Mouse (Mus musculus) midbrain, embryonic 16.5 days (tissue): ENCODE measurements around the gene Tpx2. TPM values are rescaled to one million over a fixed set of nuclear protein-coding genes. Genes with fewer than 3 reads are reported as not detected.

Source experiments
- ATAC-seq: fragments of 200-750 bp; cut with Nextera tagmentation; 2 replicates; pipeline ENCODE4 v1.8.0; 2017; ENCODE audit warnings: moderate TSS enrichment
- H3K27ac ChIP-seq: fragments of 300-500 bp; sonication (generic); 2 replicates; pipeline ENCODE4 v1.5.1; 2014; ENCODE audit warnings: mild to moderate bottlenecking, low read length, mixed read lengths
- H3K27me3 ChIP-seq: fragments of 300-500 bp; sonication (generic); 2 replicates; pipeline ENCODE4 v1.6.1; 2014; ENCODE audit warnings: low read depth, low read length, mixed read lengths; ENCODE audit not compliant: control insufficient read depth, insufficient read depth
- H3K36me3 ChIP-seq: fragments of 300-500 bp; sonication (generic); 2 replicates; pipeline ENCODE4 v1.6.1; 2014; ENCODE audit warnings: mild to moderate bottlenecking, low read length, moderate library complexity, mixed read lengths; ENCODE audit not compliant: control insufficient read depth, insufficient read depth
- H3K4me1 ChIP-seq: fragments of 300-500 bp; sonication (generic); 2 replicates; pipeline ENCODE4 v1.6.1; 2014; ENCODE audit warnings: mild to moderate bottlenecking, low read length, mixed read lengths; ENCODE audit not compliant: control insufficient read depth, insufficient read depth
- H3K4me2 ChIP-seq: fragments of 300-500 bp; sonication (generic); 2 replicates; pipeline ENCODE4 v1.6.1; 2014; ENCODE audit warnings: mild to moderate bottlenecking, low read length, mixed read lengths
- H3K4me3 ChIP-seq: fragments of 300-500 bp; sonication (generic); 2 replicates; pipeline ENCODE4 v1.5.1; 2014; ENCODE audit warnings: low read depth, mild to moderate bottlenecking, low read length, moderate library complexity, mixed read lengths
- H3K9ac ChIP-seq: fragments of 300-500 bp; sonication (generic); 2 replicates; pipeline ENCODE4 v1.6.1; 2014; ENCODE audit warnings: low read depth, low read length, mixed read lengths
- H3K9me3 ChIP-seq: fragments of 300-500 bp; sonication (generic); replicated peaks from 2 replicates; pipeline ENCODE4 v1.6.1; 2014; ENCODE audit warnings: mild to moderate bottlenecking, low read length, mixed read lengths; ENCODE audit not compliant: control insufficient read depth, poor library complexity, severe bottlenecking
- WGBS: fragments of 180-500 bp; shearing (Covaris S2); extraction: QIAGEN DNeasy Blood & Tissue Kit; methylation state at CpG from one replicate; pipeline ENCODE4 v1.1.7; 2014; 5-methylcytosine and 5-hydroxymethylcytosine counted together
- polyA plus RNA-seq: library from polyadenylated mRNA; unstranded; fragments of >200 nt; fragmentation: Nextera tagmentation; extraction: Ambion mirVana; gene quantifications from 2 replicates; pipeline ENCODE4 v1.2.1, GENCODE M21; 2015

The Tpx2 gene
- polyA plus RNA-seq, 1 experiment from 2014 or later: 10.5 TPM

GRCm38 (mm10) chr2:152842741-152843140 is 5.0 kb upstream of the Tpx2 start:
- Histone ChIP-seq H3K9ac (no peak overlapping the region), H3K9me3 (no peaks in the 10 kb centered on the region)
- 69% methylated on average over 3 of the region's 3 CpGs for WGBS

DNA sequence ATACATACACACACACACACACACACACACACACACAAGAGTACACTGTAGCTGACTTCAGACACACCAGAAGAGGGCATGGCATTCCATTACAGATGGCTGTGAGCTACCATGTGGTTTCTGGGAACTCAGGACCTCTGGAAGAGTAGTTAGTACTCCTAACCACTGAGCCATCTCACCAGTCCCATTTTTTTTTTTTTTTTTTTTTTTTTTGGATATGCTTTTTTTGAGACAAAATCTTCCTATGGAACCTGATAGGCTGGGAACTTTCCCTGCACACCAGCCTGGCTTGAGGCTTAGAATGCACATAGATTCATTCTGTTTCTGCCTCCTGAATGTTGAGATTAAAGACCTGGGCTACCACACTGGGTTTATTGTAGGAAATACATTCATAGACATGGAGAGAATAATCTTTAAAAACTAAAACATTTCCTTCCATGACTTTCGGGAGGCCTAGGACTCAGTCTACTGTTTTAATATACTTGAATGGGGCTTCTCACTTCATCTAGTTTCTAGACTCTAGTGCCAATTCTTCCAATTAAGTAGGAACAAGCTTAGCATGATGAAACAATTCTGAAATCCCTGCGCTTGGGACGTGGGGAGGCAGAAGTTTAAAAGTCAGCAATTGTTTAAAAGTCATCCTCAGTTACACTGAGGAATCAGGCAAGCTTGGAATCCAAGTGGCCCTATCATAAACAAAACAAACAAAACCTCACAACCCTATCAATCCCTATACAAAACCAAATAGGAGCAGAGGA is 528 bp upstream of the Tpx2 start:
- ATAC-seq: peak; percentile 37; the same call in 1 of the 2 replicates

More at GRCm38 (mm10) chr2:152842741-152843140, 5.0 kb upstream of the Tpx2 start:
- Histone ChIP-seq H3K27me3 (no peaks in the 10 kb centered on the region), H3K36me3 (no peaks in the 10 kb centered on the region), H3K4me2 (no peak overlapping the region), H3K27ac (no peak overlapping the region), H3K4me3 (no peak overlapping the region), H3K4me1 (no peaks in the 10 kb centered on the region)
- no peak for ATAC-seq

GRCm38 (mm10) chr2:152848466-152848865 is 702 bp downstream of the Tpx2 start:
- Histone ChIP-seq H3K4me1 (peaks cover 2% of the 10 kb centered on the region; the same call in 1 of the 2 replicates), H3K9me3 (no peaks in the 10 kb centered on the region), H3K27me3 (no peaks in the 10 kb centered on the region), H3K36me3 (no peaks in the 10 kb centered on the region), H3K4me2 (peak overlapping the region; percentile 81), H3K9ac (0 out of 2 replicates have a peak overlapping the region, but pooled peaks have one; percentile 47), H3K27ac (no peak overlapping the region), H3K4me3 (peak overlapping the region; percentile 57)
- no peak for ATAC-seq
- WGBS: 17% methylated on average over 2 of the region's 2 CpGs

More for the DNA sequence above, 528 bp upstream of the Tpx2 start:
- H3K4me3 ChIP-seq: peak overlapping the region; percentile 57
- no peak overlapping the region for H3K9ac ChIP-seq
- H3K27ac ChIP-seq: no peak overlapping the region
- 24% methylated on average over 3 of the region's 3 CpGs for WGBS
- no peaks in the 10 kb centered on the region for H3K36me3 ChIP-seq
- H3K27me3 ChIP-seq: no peaks in the 10 kb centered on the region
- H3K4me1 ChIP-seq: peaks cover 2% of the 10 kb centered on the region; the same call in 1 of the 2 replicates
- H3K4me2 ChIP-seq: peak overlapping the region; percentile 57
- H3K9me3 ChIP-seq: no peaks in the 10 kb centered on the region

DNA sequence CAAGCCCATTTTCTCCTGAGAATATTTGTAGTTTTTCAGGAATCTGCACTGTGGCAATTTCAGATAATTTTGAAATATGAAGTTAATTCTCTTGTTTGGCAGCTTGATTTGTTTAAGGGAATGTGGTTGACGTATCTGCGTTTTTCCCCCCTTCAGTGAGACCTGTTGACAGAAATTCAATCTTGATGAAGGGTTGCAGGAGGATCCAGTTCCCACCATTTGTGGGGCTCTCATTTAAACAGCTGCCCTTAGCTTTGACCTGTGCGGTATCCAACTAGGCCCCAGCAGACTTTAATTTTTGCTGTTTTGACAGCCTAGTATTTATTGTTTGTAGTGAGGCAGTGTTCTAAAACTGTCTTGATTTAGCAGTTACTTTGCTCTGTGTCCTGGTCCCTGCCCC is 11.7 kb downstream of the Tpx2 start:
- WGBS: 88% methylated on average over 3 of the region's 3 CpGs
- no peak for ATAC-seq
- no peaks in the 10 kb centered on the region for H3K4me1 ChIP-seq

DNA sequence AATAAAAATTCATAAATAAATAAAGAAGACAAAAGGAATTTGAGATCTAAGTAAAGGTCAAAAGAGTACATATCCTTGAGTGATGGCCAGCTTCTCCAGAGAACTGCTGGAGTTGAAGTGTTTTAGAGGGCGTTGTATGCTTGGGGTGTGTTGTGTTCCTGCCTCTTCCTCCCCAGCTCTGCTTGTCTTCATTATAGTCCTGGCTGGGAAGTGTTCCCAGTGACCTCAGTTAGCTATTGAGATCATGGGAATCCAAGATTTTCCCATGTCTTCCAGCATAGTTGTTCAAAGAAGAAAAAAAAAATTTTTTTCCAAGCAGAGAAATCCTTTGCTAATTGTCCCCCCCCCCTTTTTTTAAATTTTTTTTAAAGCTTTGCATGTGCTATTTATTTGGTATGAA is 14.1 kb downstream of the Tpx2 start:
- Histone ChIP-seq H3K27ac (no peak overlapping the region), H3K4me2 (no peak overlapping the region), H3K4me3 (no peak overlapping the region), H3K36me3 (no peaks in the 10 kb centered on the region), H3K27me3 (no peaks in the 10 kb centered on the region), H3K9me3 (no peaks in the 10 kb centered on the region), H3K4me1 (no peaks in the 10 kb centered on the region), H3K9ac (no peak overlapping the region)
- 100% methylated on average over 1 of the region's 1 CpGs for WGBS
- no peak for ATAC-seq

More for the DNA sequence above, 11.7 kb downstream of the Tpx2 start:
- H3K9me3 ChIP-seq: no peaks in the 10 kb centered on the region
- no peak overlapping the region for H3K4me3 ChIP-seq
- no peaks in the 10 kb centered on the region for H3K27me3 ChIP-seq
- H3K4me2 ChIP-seq: no peak overlapping the region
- H3K36me3 ChIP-seq: no peaks in the 10 kb centered on the region
- no peak overlapping the region for H3K27ac ChIP-seq
- H3K9ac ChIP-seq: no peak overlapping the region

GRCm38 (mm10) chr2:152862638-152863037 is 14.9 kb downstream of the Tpx2 start:
- Histone ChIP-seq H3K4me1 (no peaks in the 10 kb centered on the region), H3K36me3 (no peaks in the 10 kb centered on the region), H3K9ac (no peak overlapping the region), H3K27me3 (no peaks in the 10 kb centered on the region), H3K4me3 (no peak overlapping the region), H3K27ac (no peak overlapping the region), H3K9me3 (no peaks in the 10 kb centered on the region), H3K4me2 (no peak overlapping the region)
- 66% methylated on average over 3 of the region's 3 CpGs for WGBS
- no peak for ATAC-seq

DNA sequence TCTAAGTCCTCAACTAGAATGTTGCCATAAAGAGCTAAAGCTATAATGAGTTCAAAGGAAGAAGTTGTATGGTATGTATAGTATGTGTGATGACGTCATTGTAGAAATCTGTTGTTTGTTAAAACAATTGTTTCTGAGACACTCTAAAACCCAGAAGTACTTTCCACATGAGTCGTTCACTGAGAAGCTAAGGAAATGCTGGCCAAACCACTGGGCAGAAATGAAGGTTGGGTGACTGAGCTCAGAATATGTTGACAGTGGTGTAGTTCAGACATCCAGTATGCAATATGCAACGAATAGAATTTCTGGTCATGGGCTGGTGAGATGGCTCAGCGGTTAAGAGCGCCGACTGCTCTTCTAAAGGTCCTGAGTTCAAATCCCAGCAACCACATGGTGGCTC is 15.6 kb downstream of the Tpx2 start:
- H3K9ac ChIP-seq: no peak overlapping the region
- 95% methylated on average over 6 of the region's 6 CpGs for WGBS
- ATAC-seq: no peak
- H3K27me3 ChIP-seq: no peaks in the 10 kb centered on the region
- H3K36me3 ChIP-seq: no peaks in the 10 kb centered on the region
- H3K4me1 ChIP-seq: no peaks in the 10 kb centered on the region
- no peak overlapping the region for H3K4me2 ChIP-seq
- H3K27ac ChIP-seq: no peak overlapping the region
- H3K9me3 ChIP-seq: no peaks in the 10 kb centered on the region
- H3K4me3 ChIP-seq: no peak overlapping the region

- H3K27me3 ChIP-seq: no peaks in the 10 kb centered on the region
- no peaks in the 10 kb centered on the region for H3K4me1 ChIP-seq
- ATAC-seq: no peak
- H3K36me3 ChIP-seq: no peaks in the 10 kb centered on the region
- no peak overlapping the region for H3K9ac ChIP-seq
- H3K27ac ChIP-seq: no peak overlapping the region
- H3K4me2 ChIP-seq: no peak overlapping the region
- 91% methylated on average over 3 of the region's 3 CpGs for WGBS
- H3K4me3 ChIP-seq: no peak overlapping the region
- H3K9me3 ChIP-seq: no peaks in the 10 kb centered on the region
Observed at GRCm38 (mm10) chr2:152878239-152878638, 30.5 kb downstream of the Tpx2 start.

DNA sequence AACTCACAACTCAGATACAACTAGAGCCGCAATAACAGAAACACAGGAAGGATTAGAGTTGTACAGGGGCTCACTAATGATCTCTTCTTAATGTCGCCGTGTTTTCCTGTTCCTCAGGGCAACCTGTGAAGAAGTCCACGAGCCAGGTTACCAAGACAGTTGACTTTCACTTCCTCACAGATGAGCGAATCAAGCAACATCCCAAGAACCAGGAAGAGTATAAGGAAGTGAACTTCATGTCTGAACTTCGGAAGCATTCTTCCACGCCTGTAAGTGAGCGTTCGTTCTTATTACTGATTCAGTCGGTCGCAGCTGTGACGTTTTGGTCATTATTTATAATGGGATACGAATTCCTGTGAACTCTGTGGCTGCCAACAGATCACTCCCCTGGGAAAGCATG is 33.1 kb downstream of the Tpx2 start:
- Histone ChIP-seq H3K4me3 (no peak overlapping the region), H3K9ac (no peak overlapping the region), H3K4me2 (no peak overlapping the region), H3K27ac (no peak overlapping the region), H3K27me3 (no peaks in the 10 kb centered on the region), H3K36me3 (no peaks in the 10 kb centered on the region), H3K9me3 (no peaks in the 10 kb centered on the region), H3K4me1 (no peaks in the 10 kb centered on the region)
- WGBS: 94% methylated on average over 13 of the region's 13 CpGs
- no peak for ATAC-seq
